In the genomic region with DNA sequence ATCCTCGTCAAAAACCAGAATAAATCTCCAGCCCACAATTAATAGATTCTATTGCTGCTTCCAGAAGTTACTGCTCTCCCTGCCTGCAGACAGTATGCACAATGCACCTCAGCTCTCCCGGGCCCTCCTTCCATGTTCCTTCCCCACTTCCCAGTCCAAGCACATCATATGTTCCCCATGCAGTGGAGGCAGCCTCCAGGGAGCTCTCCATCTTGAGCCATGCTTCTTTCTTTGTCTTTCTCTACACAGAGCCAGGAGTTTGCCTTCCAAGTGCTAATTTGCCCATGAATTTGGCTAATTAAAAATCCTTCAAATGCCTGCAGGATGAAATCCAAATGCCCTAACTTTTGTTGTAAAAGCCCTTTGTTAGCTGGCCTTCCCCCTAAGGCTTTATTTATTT, we compare ENCODE assay signal across 27 mouse cellular contexts.
DNase-seq lines count a peak whose midpoint lies in the region; ATAC-seq and TF ChIP-seq lines count a peak whose summit lies in the region.
"Had no signal": no experiment of that assay in that cellular context is flagged by ENCODE, and none has a peak within 500 bp of the region (broad histone marks: within the 10 kb centered on the region; RNA-seq: fewer than 3 reads in every experiment).

No protein-coding gene starts in this region.

- H3K4me3 ChIP-seq in midbrain, embryonic 12.5 days, result no peak overlapping the region
- no peak overlapping the region for H3K4me3 ChIP-seq in midbrain, postnatal 0 days (ENCODE audit: low read depth, low read length)
- no peak overlapping the region for H3K4me3 ChIP-seq in forebrain, embryonic 14.5 days (ENCODE audit: low read depth, low read length)
- H3K4me3 ChIP-seq: erythroblast, embryonic 14.5 days; heart, embryonic 10.5 days; heart, embryonic 15.5 days; limb, embryonic 12.5 days; lung, embryonic 15.5 days; megakaryocyte, embryonic 14.5 days had no signal

- no peak overlapping the region for H3K9ac ChIP-seq in midbrain, embryonic 12.5 days (replicated peaks)
- H3K9ac ChIP-seq in midbrain, postnatal 0 days (replicated peaks; ENCODE audit: low read length, poor library complexity, severe bottlenecking), result no peak overlapping the region
- no peak overlapping the region for H3K9ac ChIP-seq in forebrain, embryonic 14.5 days (ENCODE audit: low read length)
- H3K9ac ChIP-seq: heart, embryonic 15.5 days; limb, embryonic 12.5 days; lung, embryonic 15.5 days had no signal

- no peaks in the 10 kb centered on the region for H3K9me3 ChIP-seq in midbrain, embryonic 12.5 days
- H3K9me3 ChIP-seq in midbrain, postnatal 0 days (ENCODE audit: low read length), result no peaks in the 10 kb centered on the region
- H3K9me3 ChIP-seq in forebrain, embryonic 14.5 days (replicated peaks; ENCODE audit: control insufficient read depth, low read length), result no peaks in the 10 kb centered on the region
- H3K9me3 ChIP-seq: heart, embryonic 10.5 days; heart, embryonic 15.5 days; limb, embryonic 12.5 days; lung, embryonic 15.5 days; megakaryocyte, embryonic 14.5 days had no signal

- H3K27ac ChIP-seq in midbrain, embryonic 12.5 days (replicated peaks), result no peak overlapping the region
- H3K27ac ChIP-seq in midbrain, postnatal 0 days (ENCODE audit: low read depth, low read length), result no peak overlapping the region
- H3K27ac ChIP-seq in forebrain, embryonic 14.5 days (ENCODE audit: low read depth, low read length), result no peak overlapping the region
- H3K27ac ChIP-seq: heart, embryonic 10.5 days; heart, embryonic 15.5 days; limb, embryonic 12.5 days; lung, embryonic 15.5 days; stomach, postnatal 0 days had no signal

- H3K4me2 ChIP-seq in midbrain, embryonic 12.5 days (replicated peaks), result no peak overlapping the region
- H3K4me2 ChIP-seq in midbrain, postnatal 0 days (ENCODE audit: low read depth, low read length, poor library complexity, severe bottlenecking), result no peak overlapping the region
- H3K4me2 ChIP-seq in forebrain, embryonic 14.5 days (ENCODE audit: low read length), result no peak overlapping the region
- H3K4me2 ChIP-seq: heart, embryonic 15.5 days; limb, embryonic 12.5 days; lung, embryonic 15.5 days had no signal

- no peaks in the 10 kb centered on the region for H3K36me3 ChIP-seq in midbrain, embryonic 12.5 days
- no peaks in the 10 kb centered on the region for H3K36me3 ChIP-seq in midbrain, postnatal 0 days (ENCODE audit: insufficient read depth, low read length)
- H3K36me3 ChIP-seq in forebrain, embryonic 14.5 days (ENCODE audit: control insufficient read depth, insufficient read depth, low read length), result no peaks in the 10 kb centered on the region
- H3K36me3 ChIP-seq: heart, embryonic 10.5 days; heart, embryonic 15.5 days; limb, embryonic 12.5 days; lung, embryonic 15.5 days had no signal

- no peak for DNase-seq in midbrain, postnatal 0 days (ENCODE audit: low spot score)
- DNase-seq in Muller cell, postnatal 12 days (ENCODE audit: inconsistent ontology term), result peak; percentile 39
- peak; percentile 88 for DNase-seq in brain, embryonic 14.5 days (ENCODE audit: low read depth)
- DNase-seq in forebrain, embryonic 14.5 days (ENCODE audit: low spot score), result peak; percentile 83
- no peak for DNase-seq in thymus, adult 18-20 months
- DNase-seq in layer of hippocampus, postnatal 14 days (ENCODE audit: low spot score in 2 of 2), result no peak
- DNase-seq: adrenal gland, adult 2 months; adrenal gland, postnatal 36 days; B cell, adult 2 months; cerebellum, adult 2 months; gastrocnemius, postnatal 14 days; heart, adult 11 months; kidney, adult 8-10 months; kidney, postnatal 10 days; lung, postnatal 36 days; right cerebral cortex, postnatal 4 days; thymus, postnatal 4 days had no signal

- no peak for TF ChIP-seq POLR2A in brain, embryonic 14.5 days (IDR thresholded peaks at IDR 0.05; ENCODE audit: borderline replicate concordance, extremely low read depth, insufficient read depth, insufficient read length, poor library complexity, severe bottlenecking)

- WGBS in midbrain, embryonic 12.5 days, result 71% methylated on average over 2 of the region's 2 CpGs
- 60% methylated on average over 2 of the region's 2 CpGs for WGBS in midbrain, postnatal 0 days
- 17% methylated on average over 2 of the region's 2 CpGs for WGBS in forebrain, embryonic 14.5 days

- no peak for TF ChIP-seq CTCF in midbrain, postnatal 0 days (IDR thresholded peaks at IDR 0.05)
- no peak for TF ChIP-seq CTCF in brain, embryonic 14.5 days (IDR thresholded peaks at IDR 0.05; ENCODE audit: borderline replicate concordance, extremely low read depth, insufficient read depth, insufficient read length)

- peak; percentile 47 for ATAC-seq in midbrain, embryonic 12.5 days (ENCODE audit: low FRiP score, low read depth)
- ATAC-seq in midbrain, postnatal 0 days (ENCODE audit: low FRiP score), result no peak
- ATAC-seq in forebrain, embryonic 14.5 days, result peak; percentile 95
- ATAC-seq: activated CD4-positive, CD25-positive, alpha-beta regulatory T cell, adult 4 months; intestine, embryonic 16.5 days had no signal

- H3K4me1 ChIP-seq in midbrain, embryonic 12.5 days, result 0 out of 2 replicates have a peak, but pooled peaks cover 4% of the 10 kb centered on the region
- no peaks in the 10 kb centered on the region for H3K4me1 ChIP-seq in midbrain, postnatal 0 days (ENCODE audit: insufficient read depth, low read length)
- peaks cover 4% of the 10 kb centered on the region; the same call in 1 of the 2 replicates for H3K4me1 ChIP-seq in forebrain, embryonic 14.5 days (ENCODE audit: control insufficient read depth, insufficient read depth, low read length)
- H3K4me1 ChIP-seq: heart, embryonic 10.5 days; heart, embryonic 15.5 days; limb, embryonic 12.5 days; lung, embryonic 15.5 days; megakaryocyte, embryonic 14.5 days had no signal

- no peaks in the 10 kb centered on the region for H3K27me3 ChIP-seq in midbrain, embryonic 12.5 days
- H3K27me3 ChIP-seq in midbrain, postnatal 0 days (ENCODE audit: insufficient read depth, low read length), result no peaks in the 10 kb centered on the region
- no peaks in the 10 kb centered on the region for H3K27me3 ChIP-seq in forebrain, embryonic 14.5 days (replicated peaks; ENCODE audit: control insufficient read depth, insufficient read depth, low read length)
- H3K27me3 ChIP-seq: heart, embryonic 15.5 days; limb, embryonic 12.5 days; lung, embryonic 15.5 days; megakaryocyte, embryonic 14.5 days had no signal

Comparison
In these comparisons a context has a peak if more than half of its experiments do, and no peak if none do; other contexts are left out.
1. DNase-seq: peak in Muller cell, postnatal 12 days (single experiment), brain, embryonic 14.5 days (single experiment) and forebrain, embryonic 14.5 days (single experiment); none in midbrain, postnatal 0 days (single experiment), thymus, adult 18-20 months (0 of 2) and layer of hippocampus, postnatal 14 days (0 of 2).